Mouse (Mus musculus) ovary, postnatal 10 days (tissue): ENCODE results near the gene Akap13.

Source experiments
- DNase-seq: peaks from one replicate; pipeline ENCODE4 v3.0.0; 2022; ENCODE audit warnings: low spot score

Akap13 gene

DNA sequence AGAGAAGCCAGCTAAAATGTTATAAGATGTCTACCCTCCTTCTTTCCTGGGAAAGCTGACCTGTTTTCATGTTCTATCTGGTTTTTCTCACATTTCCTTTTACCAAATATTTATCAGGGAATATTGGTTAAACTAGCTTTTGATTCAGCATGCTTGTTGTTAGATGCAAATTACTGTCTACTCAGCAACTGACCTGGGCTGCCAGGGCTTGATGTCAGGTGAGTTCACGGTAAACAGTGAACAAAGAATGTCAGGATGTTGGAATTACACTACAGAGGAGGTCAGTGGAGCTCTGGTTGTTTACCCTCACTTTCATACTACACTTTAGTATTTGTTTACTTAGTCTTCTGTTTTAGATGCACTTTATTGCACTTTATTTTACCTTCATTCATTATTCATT, 5.0 kb downstream of the Akap13 start:
- DNase-seq, result no peak

DNA sequence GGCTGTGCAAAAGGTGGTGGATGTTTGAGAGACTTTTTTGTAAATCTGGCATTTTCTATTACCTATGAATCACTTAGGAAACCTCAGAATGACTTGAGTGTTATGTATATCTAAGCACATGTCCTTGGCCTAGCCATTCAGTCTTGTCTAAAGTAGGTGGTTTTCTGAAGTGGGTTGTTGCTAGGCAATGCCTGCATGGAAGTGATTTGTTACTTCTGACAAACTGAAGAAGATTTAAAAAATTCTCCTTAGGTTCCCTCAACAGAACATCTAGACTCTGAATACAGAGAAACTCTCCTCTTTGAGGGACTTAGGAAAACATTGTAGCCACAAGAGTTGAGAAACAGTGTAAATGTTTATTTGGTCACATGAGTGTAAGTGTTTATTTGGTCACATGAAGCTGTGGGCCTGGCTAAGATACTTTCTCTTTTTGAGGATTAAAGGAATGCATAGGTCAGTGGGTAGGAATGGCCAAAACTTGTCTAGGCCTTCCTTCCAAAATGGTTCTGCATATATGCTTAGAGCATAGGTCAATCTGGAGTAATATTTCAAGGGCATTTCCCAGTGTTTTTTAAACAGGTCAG, 8.3 kb downstream of the Akap13 start:
- no peak for DNase-seq

DNA sequence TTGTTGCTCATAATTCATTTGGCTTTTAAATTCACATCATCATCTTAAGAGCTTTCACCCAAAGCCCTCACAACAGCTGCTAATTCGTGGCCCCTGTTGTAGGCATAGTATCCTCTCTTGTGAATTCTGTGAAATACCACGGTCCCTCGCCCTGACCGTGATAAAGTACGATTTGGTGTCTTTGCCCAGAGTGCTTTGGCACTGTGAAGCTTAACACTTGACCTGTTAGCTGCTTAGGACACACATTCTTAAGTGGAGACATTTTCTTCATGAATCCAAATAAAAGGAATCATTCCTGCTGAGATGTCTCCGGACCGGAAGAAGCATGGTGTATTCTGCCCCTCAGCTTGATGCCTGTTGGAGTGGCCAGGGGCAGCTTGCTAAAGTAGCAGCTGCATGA, 12.5 kb downstream of the Akap13 start:
- no peak for DNase-seq

DNA sequence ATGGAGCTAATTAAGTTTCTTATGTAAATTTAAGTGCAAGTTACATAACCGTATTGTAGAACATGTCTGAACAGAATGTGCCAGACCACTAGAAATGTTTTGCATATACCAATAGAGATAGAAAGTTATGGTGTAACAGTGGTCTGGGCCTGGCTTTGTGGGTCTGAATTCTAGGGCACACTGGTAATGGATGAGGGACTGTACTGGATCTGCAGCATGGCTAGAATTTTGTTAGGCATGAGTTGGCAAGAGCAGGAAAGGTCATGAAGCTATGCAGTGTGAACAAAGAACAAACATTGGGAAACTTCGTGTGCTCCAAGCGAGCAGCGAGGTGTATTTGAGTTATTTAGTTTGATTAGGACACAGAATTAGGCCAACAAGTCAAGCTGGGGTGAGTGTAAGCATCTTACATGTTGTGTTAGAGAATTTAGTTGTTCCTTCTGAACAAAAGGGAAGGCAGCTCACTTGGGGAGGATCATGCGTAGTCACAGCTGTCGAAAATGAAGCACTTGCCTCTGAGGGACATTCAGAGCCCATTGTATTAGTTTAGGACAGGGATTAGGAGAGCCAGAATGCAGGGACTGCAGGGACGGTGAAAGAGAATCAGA, 15.1 kb downstream of the Akap13 start:
- DNase-seq, result no peak

DNA sequence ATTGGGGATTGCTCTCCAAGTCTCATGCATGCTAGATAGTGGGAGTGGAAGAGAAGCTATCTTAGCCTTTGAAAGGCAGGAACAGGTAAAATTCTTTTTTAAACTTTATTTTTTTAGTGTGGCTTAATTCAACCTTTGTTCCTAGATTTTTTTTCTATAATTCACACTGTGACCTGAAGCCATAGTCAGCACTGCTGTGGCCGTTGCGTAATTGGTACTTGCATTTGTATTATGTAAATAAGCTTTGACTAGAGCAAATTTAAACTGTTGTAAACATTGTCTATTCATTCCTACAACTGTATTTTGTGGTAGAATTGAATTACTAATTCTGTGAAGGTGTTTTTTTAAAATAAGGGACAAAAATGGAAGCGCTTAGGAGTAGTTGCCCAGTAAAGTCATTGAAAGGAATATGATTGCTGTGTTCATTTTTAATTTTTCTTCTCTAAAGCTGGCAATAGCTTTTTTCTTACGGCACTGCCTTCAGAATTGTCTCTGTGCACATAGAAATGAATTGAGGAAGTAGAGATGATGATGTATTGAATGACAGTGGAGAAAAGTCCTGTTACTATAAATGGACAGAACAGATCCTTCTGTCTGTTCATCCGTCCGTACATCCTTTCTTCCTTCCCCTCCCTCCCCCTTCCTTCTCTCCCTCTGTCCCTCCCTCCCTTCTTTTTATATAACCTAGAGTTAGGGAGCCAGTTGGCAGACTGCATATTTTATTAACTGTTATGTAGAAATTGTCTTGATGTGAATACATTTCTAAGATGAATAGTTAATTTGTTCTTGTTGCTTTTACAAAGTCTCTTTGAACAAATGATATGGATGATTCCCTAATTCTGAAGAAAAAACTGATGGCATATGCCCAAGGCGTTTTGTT, 17.2 kb downstream of the Akap13 start:
- DNase-seq, result no peak

DNA sequence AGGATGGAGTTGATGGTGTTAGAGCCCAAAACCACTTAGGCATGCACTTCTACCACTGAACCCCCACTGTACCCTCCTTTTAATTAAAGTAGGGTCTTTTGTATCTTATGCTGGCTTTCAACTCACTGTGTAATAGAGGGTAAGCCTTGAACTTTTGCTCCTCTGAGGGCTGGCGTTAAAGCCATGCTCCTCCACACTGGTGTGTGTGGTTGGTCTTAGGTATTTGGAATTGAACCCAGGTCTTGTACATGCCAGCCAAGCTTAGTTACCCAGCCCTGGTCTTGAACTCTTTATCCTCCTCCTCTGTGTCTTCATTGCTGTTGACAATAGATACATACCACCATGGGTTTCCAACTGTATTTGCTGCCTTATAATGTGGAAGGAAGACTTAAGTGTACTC, 18.0 kb downstream of the Akap13 start:
- DNase-seq, result no peak

DNA sequence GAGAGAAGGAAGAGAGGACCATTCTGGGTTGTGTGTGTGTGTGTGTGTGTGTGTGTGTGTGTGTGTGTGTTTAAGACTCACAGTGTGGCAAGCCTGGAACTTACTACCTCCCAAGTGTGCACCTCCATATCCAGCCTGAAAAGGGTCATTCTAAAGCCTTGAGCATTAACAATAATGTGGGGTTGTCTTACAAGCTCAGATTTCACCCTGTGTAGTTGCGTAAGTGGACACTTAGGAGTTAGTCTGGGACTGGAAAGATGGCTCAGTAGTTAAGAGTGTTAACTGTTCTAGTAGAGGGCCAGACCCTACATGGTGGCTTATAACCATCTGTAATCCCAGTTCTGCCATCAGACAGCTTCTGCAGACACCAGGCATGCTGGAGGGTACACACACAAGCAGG, 18.7 kb downstream of the Akap13 start:
- no peak for DNase-seq

DNA sequence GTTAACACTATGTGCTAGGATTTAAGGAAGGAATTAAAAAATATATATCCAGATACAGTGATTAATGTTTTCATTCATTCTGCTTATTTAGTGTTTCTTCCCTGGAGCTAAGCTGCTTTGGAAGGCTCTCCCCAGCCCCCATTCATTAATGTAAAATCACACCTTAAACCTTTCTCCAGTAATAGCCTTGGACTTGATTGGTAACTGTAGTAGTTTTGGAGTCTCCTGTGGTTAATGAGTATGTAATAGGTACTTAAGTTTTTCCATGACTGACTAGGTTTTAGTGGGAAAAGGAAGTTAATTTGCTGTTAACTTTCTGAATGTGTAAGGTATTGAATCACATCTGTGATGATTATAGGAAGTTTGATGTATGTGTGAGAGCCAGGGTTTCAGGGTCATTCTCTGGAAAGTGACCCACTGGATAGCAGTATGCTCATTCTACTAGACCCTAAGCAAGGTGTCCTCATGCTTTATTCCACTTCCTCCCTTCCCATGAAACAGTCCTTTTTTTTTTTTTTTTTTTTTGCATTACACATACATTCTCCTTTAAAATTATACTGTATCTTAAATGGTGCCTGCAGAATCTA, 19.3 kb downstream of the Akap13 start:
- DNase-seq, result no peak

DNA sequence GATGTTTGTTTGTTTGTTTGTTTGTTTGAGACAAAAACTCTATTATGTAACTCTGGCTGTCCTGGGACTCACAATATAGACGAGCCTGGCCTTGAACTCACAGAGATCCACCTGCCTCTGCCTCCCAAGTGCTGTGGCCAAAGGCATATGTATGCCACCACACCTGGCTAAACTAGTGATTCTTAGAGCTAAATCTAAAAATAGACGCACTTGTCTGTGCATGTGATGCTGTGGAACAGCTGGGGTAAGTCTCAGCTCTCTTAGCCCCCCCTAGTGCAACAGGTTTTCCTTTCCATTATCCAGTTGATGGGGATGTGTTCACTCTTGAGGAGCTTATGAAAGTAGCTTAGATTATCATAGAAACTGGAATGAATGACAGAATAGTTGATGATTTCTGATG, 22.7 kb downstream of the Akap13 start:
- no peak for DNase-seq

DNA sequence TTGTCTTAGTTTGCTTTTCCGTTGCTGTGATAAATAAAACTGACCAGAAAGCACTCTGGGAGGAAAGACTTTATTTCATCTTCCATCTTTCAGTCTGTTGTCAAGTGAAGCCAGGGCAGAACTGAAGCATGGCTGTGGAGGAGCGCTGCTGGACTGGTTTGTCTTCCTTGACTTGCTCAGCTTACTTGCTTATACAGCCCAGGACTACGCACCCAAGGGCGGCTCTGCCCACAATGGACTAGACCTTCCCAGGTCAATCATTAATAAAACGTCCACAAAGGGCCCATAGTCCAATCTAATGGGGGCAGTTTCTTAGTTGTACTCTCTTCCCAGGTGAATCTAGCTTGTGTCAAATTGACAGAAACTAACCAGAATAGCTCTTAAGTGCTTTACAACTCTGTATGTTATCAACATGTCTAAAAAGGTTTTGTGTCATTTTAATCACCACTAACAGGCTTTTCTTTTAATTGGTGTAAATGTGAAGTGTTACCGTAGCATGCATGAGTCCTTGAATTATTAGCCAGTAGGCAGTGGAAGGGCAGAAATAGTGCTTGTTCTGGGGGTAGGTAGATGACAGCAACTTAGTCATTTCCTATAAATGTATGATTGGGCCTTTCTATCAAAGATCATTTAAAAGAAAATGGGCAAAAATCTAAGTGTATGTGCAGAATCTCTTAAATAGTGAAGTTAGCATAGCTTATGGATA, 25.5 kb downstream of the Akap13 start:
- no peak for DNase-seq

DNA sequence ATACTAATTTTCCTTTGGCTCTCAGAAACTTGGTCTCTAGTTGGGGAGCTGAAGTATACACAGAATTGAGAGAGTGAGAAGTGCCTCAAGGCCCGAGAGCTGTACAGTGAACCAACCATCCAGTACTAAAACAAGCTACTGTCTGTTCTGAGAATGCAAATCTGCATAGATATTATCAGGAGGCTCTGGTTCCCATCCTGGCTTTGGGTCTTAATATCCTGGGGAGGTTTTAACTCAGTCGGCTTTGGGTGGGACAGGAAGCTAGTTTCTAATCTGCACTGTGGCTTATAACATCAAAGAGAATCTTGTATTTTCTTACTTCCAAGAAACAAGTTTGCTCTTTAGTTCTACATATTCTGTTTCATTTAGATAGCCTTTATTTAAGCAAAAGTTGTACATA, 30.7 kb downstream of the Akap13 start:
- DNase-seq, result no peak

DNA sequence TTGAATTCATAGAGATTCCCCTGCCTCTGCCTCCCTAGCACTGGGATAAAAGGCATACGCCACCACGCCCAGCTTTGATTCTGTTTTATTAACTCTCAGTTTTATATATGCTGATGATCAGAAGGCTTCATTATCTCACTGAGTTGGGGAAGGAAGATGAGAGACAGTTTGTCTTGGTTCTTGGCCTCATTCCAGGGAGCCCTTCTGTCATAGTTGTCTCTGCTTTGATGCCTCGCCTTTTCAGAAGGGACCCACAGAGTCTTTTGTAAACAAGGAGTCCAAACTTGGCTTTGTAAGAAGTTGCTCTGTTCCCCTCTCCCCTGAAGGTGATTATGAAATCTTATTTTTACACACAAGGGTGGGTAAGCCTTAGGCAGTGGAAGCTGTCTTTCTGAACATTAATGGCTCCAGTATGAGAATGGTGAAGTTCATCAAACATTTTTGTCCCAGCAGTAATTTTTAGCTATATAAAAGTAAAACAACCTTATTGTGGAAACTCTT, 40.7 kb downstream of the Akap13 start:
- DNase-seq, result no peak

DNA sequence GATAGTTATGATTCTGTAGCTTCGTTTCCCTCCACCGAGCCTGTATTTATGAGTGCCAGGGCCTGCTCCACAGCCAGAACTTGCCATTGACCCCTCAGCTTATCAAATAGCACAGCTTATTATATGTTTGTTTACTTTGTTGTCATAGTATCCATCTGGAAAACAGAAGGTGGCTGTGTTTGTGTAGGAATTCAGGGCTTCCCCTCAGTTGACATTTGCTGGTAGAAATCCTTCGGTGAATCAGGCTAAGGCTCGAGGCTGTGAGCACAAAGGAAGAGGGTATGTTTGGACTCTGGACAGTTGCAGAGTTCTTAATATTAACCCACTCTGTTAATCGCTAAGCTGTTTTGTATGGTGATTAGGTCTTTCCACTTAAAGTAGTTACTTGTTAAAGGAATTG, 43.3 kb downstream of the Akap13 start:
- no peak for DNase-seq

DNA sequence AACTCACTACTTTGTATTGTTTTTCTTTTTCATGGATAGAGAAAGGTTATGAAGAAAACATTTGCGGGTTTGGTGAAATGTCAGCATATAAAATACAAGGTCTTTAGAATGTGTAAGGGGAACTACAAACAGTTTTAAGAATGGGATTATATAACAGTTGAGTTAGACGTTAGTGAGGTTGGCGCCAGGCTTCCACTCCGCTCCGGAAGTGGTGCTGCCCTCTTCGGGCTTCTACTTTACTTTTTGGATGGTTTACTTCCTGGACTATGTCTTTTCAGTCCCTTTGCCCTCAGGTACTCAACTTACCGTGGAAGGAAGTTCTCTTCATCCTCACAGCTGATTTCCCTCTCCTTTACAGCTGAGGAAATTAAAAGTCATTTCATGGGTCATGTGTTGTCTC, 43.9 kb downstream of the Akap13 start:
- no peak for DNase-seq

DNA sequence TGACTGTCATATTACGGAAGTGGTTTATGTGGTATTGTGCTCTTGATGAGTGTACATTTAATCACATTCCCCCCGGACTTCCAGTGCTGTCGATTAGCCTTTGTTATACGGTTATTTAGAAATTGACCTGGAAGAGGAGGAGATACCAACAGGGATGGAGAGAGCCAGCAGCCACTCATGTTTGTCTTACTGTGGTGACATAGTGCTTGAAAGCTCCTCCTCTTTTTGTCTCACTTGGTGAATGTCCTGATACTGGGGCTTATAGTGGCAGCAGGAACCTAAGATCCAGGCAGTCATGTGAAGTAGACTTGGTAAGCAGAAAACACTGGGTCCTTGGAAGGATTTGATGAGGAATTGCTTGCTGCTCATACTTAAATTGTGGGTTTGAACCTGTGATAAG, 44.8 kb downstream of the Akap13 start:
- DNase-seq, result no peak

DNA sequence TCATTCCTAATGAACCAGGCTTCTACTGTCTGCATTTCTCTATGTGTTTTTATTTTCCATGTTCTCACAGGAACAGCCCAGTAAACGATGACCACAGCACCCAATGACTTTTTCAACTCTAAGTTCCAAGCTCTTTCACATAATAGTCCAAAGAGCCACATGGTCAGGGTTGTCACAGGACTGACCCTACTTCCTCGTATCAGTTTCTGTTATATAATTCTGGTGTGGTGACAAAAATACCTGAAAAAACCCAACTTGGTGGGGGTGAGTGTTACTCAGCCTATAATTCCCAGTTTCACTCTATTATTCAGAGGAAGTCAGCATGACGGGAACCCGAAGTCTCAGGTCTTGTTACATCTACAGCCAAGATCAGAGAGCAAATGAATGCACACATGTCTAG, 45.5 kb downstream of the Akap13 start:
- DNase-seq, result no peak

DNA sequence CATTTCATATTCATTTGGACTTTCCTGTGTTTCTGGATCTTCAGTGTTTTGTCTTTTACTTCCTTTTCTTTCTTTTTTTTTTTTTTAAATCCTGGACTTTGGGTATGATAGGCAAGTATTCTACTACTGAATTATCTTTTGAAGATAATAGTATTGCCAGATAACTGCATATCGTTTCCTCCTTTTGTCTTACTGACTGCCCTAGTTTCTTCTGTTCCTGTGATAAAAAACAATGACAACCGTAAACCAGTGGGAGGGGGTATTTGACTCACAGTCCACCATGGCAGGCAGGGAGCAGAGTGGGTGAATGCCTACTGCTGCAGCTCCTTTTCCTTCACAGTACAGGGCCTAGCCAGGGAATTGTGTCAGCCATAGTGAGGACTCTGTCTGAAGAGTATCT, 49.2 kb downstream of the Akap13 start:
- DNase-seq, result no peak

DNA sequence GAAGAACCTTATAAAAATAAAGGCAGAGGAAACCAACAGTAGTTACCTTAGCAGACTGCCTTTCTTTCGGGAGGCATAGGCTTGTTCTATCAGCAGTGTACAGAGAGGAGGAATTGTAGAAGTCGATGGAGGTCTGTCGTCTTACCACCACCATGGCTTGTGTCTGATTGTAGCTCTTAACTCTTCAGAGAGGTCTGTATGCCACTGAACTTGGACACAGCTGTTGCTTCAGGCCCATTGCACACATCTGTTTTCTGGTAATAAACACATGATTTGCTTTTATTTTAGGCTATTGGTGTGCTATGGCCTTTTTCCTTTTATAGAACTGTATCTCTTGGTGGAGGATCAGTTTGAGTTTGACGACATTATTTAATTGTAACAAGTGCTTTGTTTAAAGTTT, 51.3 kb downstream of the Akap13 start:
- no peak for DNase-seq

DNA sequence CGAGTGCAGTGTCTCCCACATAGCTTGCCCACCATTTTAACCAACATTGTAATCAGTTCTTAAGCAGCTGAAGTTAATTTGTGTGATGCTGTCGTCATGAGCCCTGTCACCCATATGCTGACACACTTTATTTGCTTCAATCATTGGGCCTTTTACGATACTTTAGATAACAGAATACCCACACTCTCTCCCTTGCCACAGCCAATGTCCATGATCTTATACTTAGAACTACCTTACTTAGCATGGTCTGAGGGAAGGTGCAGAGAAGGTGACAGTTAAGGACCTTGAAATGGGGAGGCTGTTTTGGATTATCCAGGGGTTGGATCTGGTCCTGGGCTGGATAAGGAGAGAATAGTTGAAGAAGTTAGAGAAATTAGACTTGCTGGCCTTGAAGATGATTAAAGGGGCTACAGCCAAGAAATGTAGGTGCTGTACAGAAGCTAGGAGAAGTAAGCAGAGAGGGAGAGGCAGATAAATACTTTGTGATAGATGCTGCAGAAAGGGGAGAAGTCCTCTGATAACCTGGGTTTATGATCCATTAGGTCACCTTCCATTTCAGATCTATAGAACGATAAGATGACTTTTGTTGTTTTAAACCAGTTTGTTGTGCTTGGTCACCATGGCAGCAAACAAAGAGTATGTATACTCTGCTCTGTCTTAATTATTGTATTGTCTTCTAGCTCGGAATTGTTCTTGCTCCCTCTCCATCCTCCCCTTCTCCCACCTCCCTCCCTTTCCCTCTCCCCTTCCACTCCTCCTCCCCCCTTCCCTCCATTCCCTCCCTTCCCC, 53.9 kb downstream of the Akap13 start:
- no peak for DNase-seq

DNA sequence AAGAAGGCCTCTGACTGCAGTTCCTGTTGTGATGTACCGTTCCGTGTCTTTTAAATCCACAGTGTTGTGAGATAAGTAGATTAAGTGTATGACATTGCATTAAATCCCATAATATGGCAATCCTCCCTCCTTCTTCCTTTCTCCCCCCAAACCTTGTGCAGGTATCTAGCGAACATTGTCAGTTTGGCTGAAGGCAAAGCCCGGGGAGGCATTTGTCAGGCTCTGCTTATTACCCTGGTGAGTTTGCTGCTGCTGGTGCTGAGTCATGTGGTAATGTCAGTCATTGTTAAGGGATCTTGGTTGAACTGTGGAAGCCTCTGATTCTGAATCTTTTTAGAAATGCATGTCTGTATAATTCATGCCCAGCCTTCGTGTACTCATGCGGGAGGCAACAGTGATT, 60.1 kb downstream of the Akap13 start:
- DNase-seq, result no peak
